Mouse (Mus musculus): Measurements from ENCODE around the gene Timmdc1. TPM values are rescaled to one million over a fixed set of nuclear protein-coding genes. Genes with fewer than 3 reads are reported as not detected.

The Timmdc1 gene
- polyA plus RNA-seq, 1 experiment from 2014 or later = 27.3 TPM

Other genes starting within 250 kb of the Timmdc1 start
- 6.2 and 7.4 TPM in 2 replicates for gene Nr1i2, start 227.8 kb downstream of the Timmdc1 start, polyA plus RNA-seq (2015; fragmentation: Nextera tagmentation; extraction: Ambion mirVana)
- 0.09 and 0.14 TPM in 2 replicates for gene Maats1, start 180.5 kb downstream of the Timmdc1 start, polyA plus RNA-seq (2015; fragmentation: Nextera tagmentation; extraction: Ambion mirVana)
- 181 and 190 TPM in 2 replicates for gene Cox17, start 175.7 kb downstream of the Timmdc1 start, polyA plus RNA-seq (2015; fragmentation: Nextera tagmentation; extraction: Ambion mirVana)
- not detected in 2 replicates for gene Gm21987, start 175.6 kb downstream of the Timmdc1 start, polyA plus RNA-seq (2015; fragmentation: Nextera tagmentation; extraction: Ambion mirVana)
- gene Popdc2, start 160.5 kb downstream of the Timmdc1 start, polyA plus RNA-seq (2015; fragmentation: Nextera tagmentation; extraction: Ambion mirVana) = 9.9 and 13.7 TPM in 2 replicates
- gene Pla1a, start 89.5 kb downstream of the Timmdc1 start, polyA plus RNA-seq (2015; fragmentation: Nextera tagmentation; extraction: Ambion mirVana) = 3.2 and 5.8 TPM in 2 replicates
- 77.1 and 80.4 TPM in 2 replicates for gene Adprh, start 70.0 kb downstream of the Timmdc1 start, polyA plus RNA-seq (2015; fragmentation: Nextera tagmentation; extraction: Ambion mirVana)
- gene Cd80, start 67.1 kb downstream of the Timmdc1 start, polyA plus RNA-seq (2015; fragmentation: Nextera tagmentation; extraction: Ambion mirVana) = 0.36 and 0.55 TPM in 2 replicates
- gene Poglut1, start 27.6 kb upstream of the Timmdc1 start, polyA plus RNA-seq (2015; fragmentation: Nextera tagmentation; extraction: Ambion mirVana) = 41.8 and 44.7 TPM in 2 replicates
- gene Tmem39a, start 36.0 kb upstream of the Timmdc1 start, polyA plus RNA-seq (2015; fragmentation: Nextera tagmentation; extraction: Ambion mirVana) = 90.8 and 103 TPM in 2 replicates
- gene Arhgap31, start 190.6 kb upstream of the Timmdc1 start, polyA plus RNA-seq (2015; fragmentation: Nextera tagmentation; extraction: Ambion mirVana) = 9.8 and 10.1 TPM in 2 replicates
- 21.1 and 21.8 TPM in 2 replicates for gene B4galt4, start 219.6 kb upstream of the Timmdc1 start, polyA plus RNA-seq (2015; fragmentation: Nextera tagmentation; extraction: Ambion mirVana)

Measured in stomach, embryonic 15.5 days (tissue).